Mouse (Mus musculus) gastrocnemius, adult 8-10 months (tissue): Measurements from ENCODE around the gene Trpm7. TPM values are rescaled to one million over a fixed set of nuclear protein-coding genes. Genes with fewer than 3 reads are reported as not detected.
A peak's percentile ranks its signal among the peaks of the same experiment; 100 is the strongest.

Experiments used
- DNase-seq, 2 experiments: peaks; one replicate each; pipeline ENCODE4 v3.0.0; 2022; ENCODE audit warnings: low spot score in 2 of 2
- total RNA-seq, 4 experiments: library from RNA; stranded (reverse); gene quantifications; 2 replicates each; pipeline ENCODE4 v1.2.4; 2022

Gene Trpm7
- total RNA-seq, 4 experiments from 2014 or later: 21.0 to 26.4 (median 25.5) TPM

DNA sequence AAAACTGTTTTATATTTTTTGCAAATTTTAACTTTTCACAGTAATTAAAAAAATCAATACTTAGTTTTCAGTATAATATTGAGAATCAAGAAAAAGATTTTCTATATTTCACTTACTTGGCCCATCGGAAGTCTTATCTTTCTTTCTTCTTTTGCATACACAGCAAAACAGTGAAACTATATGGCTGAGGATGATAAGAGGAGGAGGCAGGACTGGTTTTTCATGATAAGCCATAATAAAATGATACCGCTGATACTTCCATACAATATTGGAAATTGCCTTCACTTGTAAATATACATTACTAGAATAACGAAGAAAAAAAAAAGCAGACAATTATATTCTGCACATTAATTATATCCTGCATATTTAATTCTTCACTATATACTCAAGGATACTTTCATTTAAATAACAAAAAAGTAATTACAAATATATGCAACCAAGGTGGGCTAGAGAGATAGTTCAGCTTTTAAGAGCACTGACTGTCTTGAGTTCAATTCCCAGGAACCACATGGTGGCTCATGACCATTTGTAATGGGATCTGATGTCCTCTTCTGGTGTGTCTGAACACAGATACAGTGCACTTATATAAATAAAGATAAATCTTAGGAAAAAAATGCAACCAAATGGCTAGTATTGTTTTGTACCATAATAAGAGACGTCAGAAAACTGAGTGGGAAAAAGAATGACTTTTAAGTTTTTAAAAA, 59.2 kb downstream of the Trpm7 start:
- no peak for DNase-seq

DNA sequence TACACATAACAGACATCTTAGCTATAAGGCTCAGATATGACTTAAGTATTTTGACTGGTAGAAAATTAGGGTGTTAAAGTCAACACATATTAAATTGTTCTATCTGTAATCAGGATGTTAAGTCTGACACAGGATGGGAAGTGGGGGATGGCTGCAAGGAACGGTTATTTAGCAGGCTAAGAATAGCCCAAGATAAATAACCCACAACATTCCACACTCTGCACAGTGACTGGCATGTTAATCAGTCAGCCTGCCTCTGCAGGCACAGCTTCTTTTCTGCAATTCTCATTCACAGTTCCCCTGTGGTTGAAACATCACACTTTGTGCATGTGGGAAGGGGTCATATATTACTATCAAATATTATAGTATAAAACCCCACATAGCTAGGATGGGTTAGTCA, 60.2 kb downstream of the Trpm7 start:
- no peak for DNase-seq

DNA sequence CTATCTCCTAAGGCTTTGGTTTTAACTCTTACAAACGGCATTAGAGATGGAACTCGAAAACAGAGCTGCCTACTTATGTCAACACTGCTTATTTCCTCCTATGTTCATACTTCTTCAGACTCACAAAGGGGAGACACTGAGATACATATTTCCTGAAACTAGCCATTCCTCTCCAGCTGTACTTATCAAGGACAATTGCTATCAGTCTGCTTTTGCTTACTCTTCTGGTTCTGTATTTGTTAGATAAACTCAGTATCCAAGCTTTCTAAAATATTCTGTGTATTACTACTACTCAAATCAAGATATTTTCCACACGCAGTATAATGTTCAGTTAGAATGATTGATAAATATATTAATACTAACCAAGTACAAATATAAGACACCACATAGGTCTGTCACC, 74.0 kb downstream of the Trpm7 start:
- no peak for DNase-seq

DNA sequence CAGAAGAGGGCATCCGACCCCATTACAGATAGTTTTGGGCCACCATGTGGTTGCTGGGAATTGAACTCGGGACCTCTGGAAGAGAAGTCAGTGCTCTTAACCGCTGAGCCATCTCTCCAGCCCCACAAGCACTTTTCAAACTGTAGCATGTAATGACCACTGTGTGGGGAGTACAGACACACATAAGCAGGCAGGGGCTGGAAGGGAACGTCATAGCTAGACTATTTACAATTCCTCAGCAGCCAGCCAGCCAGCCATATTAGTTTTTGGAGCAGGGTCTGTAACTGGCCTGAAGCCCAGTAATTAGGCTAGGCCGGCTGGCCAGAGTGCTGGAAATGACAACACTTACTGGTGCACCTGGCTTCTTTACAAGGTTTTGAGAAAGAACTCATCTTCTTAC, 77.6 kb downstream of the Trpm7 start:
- no peak for DNase-seq

DNA sequence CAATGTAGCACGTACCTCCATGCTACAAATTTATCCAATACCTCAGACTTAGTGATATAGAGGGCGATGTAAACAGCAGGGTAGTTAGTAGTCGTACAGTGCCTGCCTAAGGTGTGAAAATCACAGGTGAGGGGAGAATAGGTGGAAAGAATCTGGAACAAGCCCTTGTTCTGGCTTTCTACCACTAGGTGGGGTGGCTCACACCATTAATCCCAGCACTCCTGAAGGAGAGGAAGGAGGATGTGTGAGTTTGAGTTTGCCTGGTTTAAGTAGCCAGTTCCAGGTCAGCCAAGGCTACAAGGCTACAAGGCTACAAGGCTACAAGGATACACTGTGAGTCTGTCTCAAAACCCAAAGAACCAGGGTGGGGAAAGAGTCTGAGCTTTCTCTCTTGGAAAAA, 80.3 kb downstream of the Trpm7 start:
- DNase-seq: no peak

- DNase-seq: no peak
Measured at GRCm38 (mm10) chr2:126792611-126793010, 83.4 kb downstream of the Trpm7 start.

DNA sequence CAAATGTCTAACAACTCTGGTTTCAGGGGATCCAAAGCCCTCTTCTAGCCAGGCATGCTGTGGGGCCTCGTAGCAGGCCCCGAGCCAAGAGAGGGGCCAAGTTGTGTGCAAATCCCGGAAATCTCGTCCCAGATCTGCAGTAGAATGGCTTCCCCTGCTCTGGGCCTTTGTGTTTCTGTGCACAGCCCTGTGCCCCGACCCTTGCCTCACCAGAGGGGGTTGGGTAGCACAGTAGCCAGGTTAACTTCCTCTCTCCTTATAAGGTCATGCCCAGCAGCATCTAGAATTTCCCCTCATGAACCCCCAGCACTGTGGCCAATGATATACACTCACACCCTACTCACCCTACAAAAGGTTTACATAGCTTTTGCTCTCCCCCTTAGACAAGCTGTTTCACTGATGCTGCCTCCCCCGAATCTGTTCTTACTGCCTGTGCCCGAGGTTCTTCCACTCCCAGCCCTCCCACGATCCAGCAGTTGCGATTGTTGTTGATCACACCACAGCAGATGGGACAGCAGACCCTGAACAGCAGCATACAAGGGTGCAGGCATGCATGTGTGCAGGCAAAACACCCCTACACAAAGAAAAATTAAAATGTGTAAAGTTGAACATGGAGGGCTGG, 88.2 kb downstream of the Trpm7 start:
- no peak for DNase-seq

DNA sequence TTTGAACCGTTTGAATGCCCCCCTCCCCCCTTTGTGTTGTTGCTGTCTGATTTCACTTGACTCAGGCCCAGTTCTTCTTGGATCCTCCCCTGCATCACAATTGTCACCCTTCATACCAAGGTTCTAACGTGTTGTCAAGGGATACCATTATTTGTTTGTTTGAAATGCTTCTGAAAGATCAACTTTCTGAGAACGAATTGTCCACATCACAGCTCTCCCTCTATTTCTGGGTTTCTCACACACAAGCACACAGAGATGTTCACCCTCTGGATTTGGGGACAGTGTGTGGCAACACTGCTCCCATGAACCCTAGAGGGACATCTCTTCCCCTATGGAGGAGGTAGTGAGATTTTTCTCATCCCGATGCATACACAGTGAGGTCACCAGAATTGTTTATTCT, 92.7 kb downstream of the Trpm7 start, which contains the start of gene Usp50:
Gene Usp50, minus strand, starts transcription at position 101 of the 400 bp plus-strand sequence.
- DNase-seq: no peak

DNA sequence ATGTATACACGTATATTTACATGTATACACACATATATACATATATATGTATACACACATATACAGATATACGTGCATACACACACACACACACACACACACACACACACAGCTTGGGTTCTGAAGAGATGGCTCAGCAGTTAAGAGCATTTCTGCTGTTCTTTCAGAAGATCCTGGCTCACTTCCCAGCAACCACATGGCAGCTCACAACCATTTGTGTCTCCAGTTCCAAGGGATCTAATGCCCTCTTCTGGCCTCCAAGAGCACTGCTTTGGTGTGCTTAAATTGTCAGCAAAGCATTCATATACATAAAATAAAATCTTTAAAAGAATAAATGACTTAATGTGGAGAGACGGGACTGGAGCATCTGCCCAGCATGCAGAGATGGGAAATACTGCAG, 93.6 kb downstream of the Trpm7 start:
- peak; percentile 44 to 61 for DNase-seq

- no peak for DNase-seq
Measured at GRCm38 (mm10) chr2:126781478-126781877, 94.6 kb downstream of the Trpm7 start.

GRCm38 (mm10) chr2:126780286-126780685, 95.7 kb downstream of the Trpm7 start:
- no peak for DNase-seq

GRCm38 (mm10) chr2:126778806-126779205, 97.2 kb downstream of the Trpm7 start:
- DNase-seq: no peak

- DNase-seq: no peak
Measured at GRCm38 (mm10) chr2:126776416-126776815, 99.6 kb downstream of the Trpm7 start.

GRCm38 (mm10) chr2:126775951-126776350, 100.1 kb downstream of the Trpm7 start:
- no peak for DNase-seq

- no peak for DNase-seq
Measured at GRCm38 (mm10) chr2:126772217-126772616, 103.8 kb downstream of the Trpm7 start.

DNA sequence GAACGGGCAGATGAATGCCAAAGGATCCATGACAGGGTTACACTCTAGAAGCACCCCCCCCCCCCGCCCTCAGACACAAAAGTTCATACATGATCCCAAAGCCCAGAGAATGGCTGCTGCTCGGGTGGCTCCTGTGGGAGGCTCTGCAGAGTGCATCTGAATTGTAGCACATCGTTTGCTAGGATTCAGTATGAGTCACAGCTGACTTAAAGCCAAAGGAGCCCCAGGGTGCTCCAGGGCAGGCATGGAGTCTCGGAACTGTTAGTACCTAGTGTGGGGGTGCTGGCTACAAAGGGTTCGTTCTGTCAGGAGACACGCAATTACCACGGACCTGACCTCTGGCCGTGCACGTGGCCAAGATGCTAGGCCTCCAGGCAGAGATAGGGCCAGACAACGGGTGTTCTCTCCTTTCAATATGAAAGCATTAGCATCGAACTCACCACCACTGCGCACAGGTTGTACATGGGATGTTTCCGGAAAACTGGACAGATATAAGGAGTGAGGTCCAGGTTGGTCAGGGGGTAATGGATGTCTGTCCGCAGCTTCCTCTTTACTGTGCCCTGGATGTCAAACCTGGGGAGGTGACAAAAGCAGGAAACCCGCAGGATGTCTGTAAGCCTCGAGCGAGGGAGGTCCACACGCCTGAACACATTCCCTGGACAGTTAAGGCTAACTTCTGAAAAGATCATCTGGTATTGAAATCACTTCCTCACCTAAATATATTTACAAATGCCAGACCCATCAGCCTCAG, 106.4 kb downstream of the Trpm7 start:
- DNase-seq: no peak

DNA sequence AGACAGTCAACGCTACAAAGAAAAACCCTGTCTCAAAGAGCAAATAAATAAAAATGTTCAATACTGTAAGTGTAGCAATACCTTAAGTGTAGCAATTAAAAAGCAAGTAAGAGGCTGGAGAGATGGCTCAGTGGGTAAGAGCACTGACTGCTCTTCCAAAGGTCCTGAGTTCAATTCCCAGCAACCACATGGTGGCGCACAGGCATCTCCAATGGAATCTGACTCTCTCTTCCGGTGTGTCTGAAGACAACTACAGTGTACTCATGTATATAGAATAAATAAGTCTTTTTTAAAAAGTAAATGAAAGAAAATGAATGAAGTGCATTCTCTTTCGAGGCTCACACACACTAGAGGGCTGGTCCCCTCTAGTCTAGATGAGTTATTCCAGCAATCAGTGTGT, 107.8 kb downstream of the Trpm7 start:
- no peak for DNase-seq

GRCm38 (mm10) chr2:126767599-126767998, 108.4 kb downstream of the Trpm7 start:
- no peak for DNase-seq

DNA sequence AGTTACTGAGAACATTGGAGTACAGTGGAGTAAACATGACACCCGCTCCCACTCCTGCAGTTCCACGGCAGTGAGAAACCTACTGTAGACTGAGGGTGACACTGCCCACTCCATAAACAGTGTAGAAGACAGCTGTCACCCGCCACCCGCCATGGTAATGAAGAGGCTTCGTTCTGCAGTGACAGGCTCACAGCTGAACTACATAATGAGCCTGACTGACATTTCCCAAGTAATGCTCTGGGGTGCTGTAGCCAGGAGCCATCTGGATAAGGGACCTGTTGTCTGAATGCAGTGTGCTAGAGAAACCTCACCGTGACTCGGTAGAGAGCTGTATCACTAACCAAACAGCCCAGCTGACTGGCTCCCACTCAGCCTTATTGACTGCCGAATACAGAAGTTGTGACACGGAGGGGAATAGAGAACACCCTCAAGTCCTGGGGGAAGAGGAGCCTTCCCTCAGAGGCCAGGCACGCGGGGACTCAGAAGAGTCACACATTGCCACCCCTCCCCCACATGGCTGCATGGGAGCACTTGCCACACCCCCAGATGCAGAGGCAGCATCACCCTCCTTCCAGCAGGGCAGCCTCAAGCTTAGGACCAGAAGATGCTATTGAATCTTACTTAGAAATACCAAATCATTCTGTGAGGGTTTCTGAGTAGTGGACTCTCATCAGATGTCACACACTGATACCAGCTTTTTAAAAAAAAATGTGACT, 110.0 kb downstream of the Trpm7 start:
- no peak for DNase-seq

DNA sequence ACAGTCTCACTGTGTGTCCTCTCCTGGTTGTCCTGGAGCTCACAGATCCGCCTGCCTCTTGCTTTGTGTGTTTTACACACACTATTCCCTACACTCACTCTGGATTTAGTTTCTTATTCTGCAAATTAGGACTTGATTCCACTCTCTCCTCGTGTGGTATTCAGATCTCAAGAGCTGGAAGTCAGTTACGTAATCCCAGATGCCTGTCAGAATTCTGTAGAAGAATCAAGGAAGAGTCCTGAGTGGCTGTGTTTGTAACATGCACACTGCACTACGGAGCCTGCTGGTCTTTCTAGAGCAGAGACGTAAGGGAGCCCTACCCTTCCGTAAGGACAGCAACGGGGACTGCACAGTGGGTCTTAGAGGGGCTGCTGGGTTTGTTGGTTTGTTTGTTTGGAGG, 116.7 kb downstream of the Trpm7 start:
- no peak for DNase-seq

GRCm38 (mm10) chr2:126755664-126756063, 120.4 kb downstream of the Trpm7 start:
- no peak for DNase-seq

GRCm38 (mm10) chr2:126743389-126743788, 132.6 kb downstream of the Trpm7 start:
- DNase-seq: no peak
